Mouse (Mus musculus): ENCODE data around the gene Btf3l4.

Gene Btf3l4

DNA sequence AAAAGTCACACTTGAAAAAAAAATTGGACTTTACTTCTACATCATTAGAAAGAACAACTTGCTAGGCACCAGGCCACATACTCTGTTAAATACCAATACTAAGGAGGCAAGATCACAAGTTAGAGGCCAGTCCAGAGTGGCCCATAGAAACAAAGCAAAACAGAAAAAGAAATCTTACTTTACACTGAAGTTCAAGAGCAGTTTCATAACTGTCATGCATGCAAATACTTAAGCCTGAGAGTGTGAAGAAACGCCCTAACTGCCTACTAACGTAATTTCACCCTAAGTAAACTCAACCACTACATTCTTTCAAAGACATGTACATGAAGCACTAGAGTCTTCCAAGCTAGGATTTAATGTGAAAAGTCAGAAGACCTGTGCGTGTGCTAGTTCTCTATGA, 7.7 kb downstream of the Btf3l4 start:
- in situ Hi-C loops (cut with MboI, MseI): no loop called here

DNA sequence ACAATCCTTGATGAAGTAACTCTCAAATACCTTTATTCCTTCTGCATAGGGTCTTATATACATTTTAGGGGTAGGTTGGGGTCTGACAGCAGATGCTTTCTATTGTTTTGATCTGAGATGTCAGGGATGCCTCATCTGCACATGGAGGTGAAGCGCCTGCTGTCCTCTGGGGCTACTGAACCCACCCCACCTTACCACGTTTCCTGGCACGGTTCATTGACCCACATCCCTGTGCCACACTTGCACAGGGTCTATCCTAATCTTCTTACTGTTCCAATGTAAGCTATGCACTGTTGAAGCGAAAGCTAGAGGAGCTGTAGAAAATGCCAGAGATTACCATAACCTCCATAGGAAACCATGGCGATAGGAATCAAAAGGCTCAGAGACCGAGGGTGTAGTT, 21.9 kb downstream of the Btf3l4 start:
- in situ Hi-C loops (cut with MboI, MseI): no loop called here

DNA sequence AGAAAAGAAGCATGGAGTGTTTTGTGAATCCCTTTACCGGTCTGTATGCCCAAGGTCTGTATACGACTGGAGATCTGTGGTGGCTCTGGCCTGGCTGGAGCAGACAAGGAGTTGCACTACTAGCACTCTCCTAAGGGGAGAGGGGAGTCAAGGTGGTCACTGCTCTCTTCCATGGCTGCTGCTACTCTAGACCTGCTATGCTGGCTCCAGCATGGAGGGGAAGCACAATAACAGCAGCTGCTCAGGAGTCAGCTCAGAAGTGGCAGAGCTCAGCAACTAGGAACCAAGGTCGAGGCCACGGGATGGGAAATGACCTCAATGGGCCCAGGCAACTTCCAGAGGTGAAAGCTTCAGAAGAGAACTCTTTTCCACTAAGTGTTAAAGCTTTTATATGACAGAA, 22.3 kb downstream of the Btf3l4 start:
- in situ Hi-C loops (cut with MboI, MseI): no loop called here

DNA sequence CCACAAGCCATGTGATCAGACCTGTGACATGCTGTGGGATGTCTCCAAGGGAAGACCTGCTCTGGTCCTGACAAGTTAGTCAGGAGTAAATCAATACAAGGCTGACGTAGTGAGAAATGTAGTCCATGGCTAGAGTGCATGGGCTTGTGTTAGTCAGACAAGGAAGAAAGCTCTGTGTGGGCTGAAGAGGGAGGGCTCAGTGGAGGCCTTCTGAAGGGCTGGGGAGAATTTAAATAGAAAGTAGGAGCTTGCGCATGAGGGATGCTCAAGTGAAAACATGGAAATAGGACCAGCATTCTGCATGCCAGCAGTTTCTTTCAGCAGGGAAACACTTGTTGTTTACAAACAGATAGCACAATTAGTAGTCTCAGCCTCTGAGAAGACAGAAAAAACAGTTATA, 29.9 kb downstream of the Btf3l4 start:
- in situ Hi-C loops (cut with MboI, MseI): no loop called here

DNA sequence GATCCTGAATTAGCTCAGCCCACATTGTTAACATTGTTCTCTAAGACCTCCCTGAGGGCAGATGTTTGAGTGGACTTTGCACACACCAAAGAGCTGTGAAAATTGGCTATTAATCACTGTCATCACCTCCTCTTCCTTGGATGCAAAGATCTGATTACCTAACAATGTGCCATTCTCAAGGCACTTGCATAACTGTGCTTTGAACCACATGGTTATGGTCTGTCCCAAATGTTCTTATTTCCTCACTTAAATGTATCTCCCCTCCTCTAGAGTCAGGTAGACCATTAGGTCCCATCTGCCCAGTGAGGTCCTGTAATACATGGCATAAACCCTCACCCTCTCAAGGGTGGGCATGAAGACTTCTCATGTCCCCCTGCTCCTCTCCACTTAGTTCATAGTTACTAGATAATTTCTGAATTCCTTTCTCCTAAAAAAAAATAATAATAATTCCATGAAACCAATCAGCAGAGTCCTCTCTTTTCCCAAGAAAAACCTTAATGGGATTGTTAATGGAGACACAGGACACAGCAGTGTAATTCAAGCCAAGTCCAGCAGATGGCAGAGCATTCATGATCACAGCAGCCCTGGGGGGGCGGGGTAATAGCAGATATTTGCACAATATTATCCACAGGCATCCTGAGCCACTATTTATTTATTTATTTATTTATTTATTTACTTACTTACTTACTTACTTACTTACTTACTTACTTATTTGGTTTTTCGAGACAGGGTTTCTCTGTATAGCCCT, 35.2 kb downstream of the Btf3l4 start:
- in situ Hi-C loops (cut with MboI, MseI): no loop called here

DNA sequence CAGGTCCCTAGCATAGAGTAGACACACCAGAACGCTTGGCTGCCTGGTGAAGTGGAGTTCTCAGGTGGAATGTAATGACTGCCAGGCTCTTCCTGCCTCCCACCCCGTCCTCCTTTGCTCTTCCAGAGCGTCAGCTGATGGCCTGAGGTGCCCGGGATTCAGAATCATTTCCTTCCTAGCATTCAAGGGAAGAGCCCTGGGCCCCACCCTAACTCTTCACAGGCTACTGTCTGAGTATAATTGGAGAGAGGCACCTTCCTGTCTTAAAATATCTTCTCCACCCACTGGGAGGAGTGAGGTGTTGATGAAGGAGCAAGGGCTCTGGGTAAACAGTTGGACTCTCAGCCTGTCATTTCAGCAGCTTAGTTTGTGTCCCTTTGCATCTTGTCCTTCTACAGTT, 36.7 kb downstream of the Btf3l4 start:
- in situ Hi-C loops (cut with MboI, MseI): no loop called here

DNA sequence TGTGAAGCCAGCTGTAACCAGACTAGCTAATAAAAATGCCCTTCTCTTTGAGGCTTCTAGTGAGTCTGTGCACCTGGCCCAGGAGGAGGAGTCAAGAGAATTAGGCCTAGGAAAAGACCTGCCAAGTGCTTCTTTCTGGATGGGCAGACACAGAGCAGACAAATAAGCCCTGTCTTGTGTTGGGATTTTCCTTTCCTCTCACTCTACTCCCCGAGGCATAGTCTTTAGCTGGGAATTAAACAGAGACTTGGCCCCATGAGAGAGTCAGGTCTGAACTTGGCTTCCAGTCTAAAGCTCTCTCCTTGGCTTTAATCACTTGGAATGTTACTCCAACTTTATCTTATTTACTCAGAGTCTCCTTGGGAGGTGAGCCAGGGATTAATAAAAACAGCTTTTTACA, 39.5 kb downstream of the Btf3l4 start:
- in situ Hi-C loops (cut with MboI, MseI): no loop called here

DNA sequence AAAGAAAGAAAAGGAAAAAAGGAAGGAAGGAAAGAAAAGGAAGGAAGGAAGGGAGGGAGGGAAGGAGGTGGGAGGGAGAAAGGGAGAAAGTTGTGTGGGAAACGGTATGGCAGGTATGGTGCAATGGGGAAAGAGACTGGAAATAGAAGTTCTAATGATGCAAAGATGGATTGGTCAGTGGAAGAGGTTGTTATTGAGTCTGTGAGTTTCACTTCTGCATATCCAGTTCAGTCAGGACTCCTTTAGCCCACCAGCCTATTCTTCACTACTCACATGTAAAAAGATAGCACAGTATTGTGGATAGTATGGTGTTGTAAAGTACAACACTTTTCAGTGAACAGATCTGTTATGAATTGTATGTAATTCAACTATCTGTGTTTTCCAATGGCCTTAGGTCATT, 42.9 kb downstream of the Btf3l4 start:
- in situ Hi-C loops (cut with MboI, MseI): no loop called here

DNA sequence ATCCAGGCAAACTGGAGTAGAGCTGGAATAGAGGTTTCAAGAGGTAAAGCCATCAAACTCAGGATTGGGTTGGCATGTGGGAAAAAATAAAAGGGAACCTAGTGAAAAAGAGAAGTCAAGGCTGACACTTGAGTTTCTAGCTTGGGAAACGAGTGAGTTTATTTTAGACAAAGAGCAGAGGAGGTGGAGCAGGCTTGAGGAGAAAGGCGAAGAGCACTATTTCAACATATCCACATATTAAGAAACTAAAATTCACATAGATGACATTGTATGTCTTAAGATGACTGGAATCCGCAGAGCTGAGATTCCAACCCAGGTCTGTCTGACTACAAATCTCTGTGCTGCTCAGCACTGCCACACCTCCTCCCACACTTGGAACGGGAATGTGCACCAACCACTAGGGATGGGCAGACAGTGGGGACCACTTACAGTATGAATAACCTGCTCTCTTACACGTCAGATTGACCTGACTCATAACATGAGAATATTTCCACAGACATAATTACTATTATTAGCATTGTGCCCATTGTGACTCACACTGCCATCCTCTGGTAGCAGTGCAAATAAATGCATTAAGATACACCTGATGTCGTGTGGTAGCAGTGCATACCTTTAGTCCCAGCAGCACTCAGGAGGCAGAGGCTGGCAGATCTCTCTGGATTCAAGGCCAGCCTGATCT, 44.0 kb downstream of the Btf3l4 start:
- in situ Hi-C loops (cut with MboI, MseI): no loop called here

DNA sequence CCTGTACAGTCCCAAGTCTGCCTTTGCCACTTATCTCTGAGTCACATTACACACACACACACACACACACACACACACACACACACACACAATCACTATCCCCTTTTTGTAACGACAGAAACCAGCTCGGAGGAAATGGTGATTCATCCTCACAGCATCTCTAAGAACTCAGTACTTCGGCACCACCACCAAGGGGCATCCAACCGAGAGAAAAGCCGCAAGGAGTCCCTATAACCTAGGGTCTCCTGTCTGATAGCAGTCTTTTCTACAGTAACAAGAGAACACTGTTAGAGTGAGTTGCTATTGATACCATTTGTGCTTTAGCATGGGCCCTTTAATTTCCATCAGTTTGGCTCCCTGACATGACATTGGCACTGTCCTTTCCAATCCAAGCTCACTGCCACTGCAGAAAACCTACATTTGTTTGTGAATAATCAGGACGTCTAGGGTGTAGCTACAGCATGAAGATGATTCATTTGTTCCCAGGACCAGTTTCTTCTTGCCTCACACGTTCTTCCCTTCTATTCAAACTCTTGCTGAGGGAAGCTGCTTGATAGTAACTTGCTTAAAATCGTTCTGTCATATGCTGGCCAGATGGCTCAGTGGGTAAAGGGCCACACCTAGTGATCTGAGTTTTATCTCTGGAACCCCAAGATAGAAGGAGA, 50.9 kb downstream of the Btf3l4 start:
- in situ Hi-C loops (cut with MboI, MseI): no loop called here

DNA sequence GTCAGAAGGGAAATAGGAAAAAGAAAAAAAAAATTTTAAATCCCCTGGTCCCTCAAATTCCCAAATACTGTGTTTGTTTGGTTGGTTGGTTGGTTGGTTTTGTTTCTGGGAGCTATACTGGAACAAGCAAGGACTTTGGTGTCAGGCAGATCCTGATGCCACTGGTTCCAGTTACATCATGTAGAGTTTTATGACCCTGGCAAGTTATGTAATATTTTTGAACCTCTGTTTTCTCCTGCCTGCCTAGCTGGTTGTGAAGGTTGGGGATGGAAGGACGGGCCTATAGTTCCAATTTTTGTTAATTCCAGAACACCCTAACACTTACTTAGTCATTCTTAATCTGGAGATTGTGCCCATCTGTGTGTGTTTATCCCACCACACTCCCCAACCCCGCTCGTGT, 51.8 kb downstream of the Btf3l4 start:
- in situ Hi-C loops (cut with MboI, MseI): no loop called here

DNA sequence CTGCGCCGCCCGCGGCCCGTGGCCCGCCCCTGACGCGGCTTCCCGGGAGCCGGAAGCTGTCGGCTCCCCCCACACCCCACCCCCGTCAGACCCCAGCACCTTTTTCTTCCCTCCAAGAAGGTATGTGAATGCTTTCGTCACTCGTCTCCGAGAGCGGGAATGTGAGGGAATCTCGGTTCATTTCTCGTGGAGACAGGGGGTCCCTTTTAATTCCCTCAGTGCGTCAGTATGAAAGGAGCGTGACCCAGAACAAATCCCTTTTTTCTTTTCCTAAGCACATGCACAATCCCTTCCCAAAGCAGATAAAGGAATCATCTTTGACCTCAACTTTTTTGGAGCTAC, 52.6 kb downstream of the Btf3l4 start:
- in situ Hi-C loops (cut with MboI, MseI): no loop called here

DNA sequence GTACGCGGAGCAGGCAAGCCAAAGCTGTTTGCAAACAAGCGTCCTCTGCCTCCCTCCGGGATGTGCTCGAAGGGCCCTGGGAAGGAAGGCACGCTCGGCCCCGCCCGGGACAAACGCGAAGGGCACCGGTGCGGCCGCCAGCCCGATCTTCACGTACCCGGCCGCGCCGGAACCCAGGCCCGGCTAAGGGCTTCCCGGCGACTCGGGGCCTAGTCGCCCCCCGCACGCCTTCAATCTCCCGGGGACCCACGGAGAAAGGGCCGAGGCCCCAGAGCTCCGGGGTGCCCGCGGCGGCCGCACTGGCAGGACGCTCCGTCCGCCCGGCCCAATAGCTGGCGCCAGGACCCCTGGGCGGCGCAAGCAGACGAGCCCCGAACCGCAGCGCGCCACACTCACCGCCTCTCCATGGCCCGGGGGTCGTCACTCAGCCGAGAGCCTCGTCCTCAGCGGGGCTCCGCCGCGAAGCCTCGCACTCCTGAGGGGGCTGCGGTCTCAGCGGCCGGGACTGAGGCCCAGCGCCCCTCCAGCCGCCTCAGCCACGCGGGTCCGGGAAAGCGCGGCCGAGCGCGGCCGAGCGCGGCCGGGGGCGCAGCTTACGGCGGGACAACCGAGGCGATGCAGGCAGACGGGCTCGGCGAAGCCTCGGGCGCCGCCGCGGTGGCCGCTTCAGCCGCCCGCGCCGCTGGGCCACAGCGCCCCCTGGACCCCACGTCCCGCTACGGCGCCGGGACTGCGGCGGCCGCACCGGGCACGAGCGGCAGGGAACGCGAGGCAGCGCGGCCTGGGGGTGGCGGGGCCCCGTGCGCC, 53.2 kb downstream of the Btf3l4 start, which contains the start of gene Zfyve9:
Zfyve9 (minus strand) TSS at position 742 of the 807 bp plus-strand sequence.
- in situ Hi-C loops (cut with MboI, MseI): no loop called here

DNA sequence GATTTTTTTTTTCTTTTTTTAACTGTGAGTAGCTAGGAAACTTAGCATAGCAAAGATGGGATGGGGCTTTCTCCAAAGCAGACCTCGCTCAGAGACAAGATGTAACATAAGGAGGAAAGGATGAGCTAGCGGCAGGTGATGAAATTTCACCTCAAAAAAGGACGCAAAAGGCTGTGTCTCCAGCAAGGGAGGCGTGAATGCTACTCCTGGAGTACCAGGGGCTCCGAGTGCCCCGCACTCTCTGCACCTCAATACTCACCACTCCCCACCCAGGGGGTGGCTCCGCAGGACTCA, 53.7 kb downstream of the Btf3l4 start:
- in situ Hi-C loops (cut with MboI, MseI): no loop called here

DNA sequence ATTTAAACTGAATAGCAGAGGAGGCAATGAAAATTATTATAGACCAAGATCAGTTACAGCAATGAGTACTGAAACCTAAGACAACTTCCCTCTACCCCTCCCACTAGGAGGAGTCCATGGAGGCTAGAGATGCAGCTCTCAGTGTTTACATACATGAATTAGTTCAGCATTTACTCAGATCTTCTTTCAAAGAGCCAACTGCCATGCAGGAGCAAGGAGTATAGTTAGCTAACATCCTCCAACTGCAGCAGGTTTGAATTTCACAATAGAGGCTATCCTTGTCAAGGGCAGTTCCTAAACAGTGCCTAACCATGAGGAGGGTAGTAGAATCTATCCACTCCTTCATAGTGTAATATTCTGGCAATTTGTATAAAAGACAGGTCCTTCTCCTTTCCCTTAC, 64.9 kb downstream of the Btf3l4 start:
- in situ Hi-C loops (cut with MboI, MseI): no loop called here
